Mouse (Mus musculus): ENCODE results near the gene Slc38a6. TPM values are rescaled to one million over a fixed set of nuclear protein-coding genes. Genes with fewer than 3 reads are reported as not detected.
A peak's percentile ranks its signal among the peaks of the same experiment; 100 is the strongest.

Gene Slc38a6
- polyA plus RNA-seq, 1 experiment from 2014 or later, result 8.3 TPM

DNA sequence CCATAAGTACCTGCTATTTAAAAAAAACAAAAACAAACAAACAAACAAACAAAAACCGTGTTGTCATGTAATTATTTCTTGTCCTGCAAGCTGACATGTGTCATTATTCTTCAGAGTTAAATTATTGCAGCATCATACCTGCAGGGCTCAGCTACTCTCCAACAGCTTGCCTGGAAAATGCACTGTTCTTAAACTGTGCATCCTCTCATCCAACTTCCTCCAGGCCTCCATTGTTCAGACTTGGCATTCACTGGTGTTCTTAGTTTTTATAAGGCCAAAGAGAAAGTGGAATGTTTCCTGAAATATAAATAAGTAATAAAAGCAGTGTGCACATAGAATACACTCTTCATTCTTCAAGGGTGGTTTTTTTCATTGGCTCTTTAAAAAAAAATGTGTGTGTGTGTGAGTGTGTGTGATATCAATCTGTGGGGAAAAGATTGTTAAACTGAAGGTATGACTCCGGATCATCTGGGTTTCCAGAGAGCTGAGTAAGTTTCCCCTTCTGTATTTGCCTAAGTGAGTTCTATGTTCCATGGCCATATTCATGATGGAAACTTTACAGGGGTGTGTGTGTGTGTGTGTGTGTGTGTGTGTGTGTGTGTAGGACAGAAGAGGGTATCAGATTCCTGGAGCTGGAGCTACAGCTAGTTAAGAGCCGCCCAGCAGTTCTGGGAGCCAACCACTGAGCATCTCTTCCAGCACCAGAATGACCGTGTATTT lies 42.0 kb downstream of the Slc38a6 start:
- 77% methylated on average over 4 of the region's 4 CpGs for WGBS
- Histone ChIP-seq H3K9me3 (replicated peaks; ENCODE audit: control insufficient read depth, low read length) (no peaks in the 10 kb centered on the region), H3K4me1 (ENCODE audit: control insufficient read depth, insufficient read depth, low read length) (no peaks in the 10 kb centered on the region), H3K4me2 (ENCODE audit: low read depth, low read length) (no peak overlapping the region), H3K4me3 (replicated peaks; ENCODE audit: low read length) (no peak overlapping the region), H3K27ac (ENCODE audit: low read length) (no peak overlapping the region), H3K36me3 (ENCODE audit: control insufficient read depth, insufficient read depth, low read length) (no peaks in the 10 kb centered on the region), H3K9ac (ENCODE audit: low read length) (no peak overlapping the region), H3K27me3 (ENCODE audit: control insufficient read depth, insufficient read depth, low read length) (no peaks in the 10 kb centered on the region)
- no peak for ATAC-seq (ENCODE audit: insufficient read depth, low FRiP score)

DNA sequence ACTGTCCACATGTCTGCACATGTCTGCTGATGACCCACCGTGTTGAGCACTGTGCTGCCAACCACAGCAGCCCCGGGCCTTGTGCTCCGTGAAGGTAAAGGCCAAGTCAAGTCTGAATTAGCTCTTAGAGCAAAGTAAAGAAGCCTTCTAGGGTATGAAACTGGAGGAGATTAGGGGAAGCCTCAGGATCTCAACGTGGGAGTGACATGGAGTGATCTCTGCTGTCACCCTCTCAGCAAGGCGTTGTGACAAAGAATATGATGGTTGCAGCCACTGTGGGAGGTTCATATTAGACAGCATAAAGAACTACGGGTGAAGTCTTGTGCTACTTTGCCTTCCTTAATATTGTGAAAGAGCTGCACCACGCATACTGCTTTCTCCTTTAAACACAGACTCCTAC lies 43.7 kb downstream of the Slc38a6 start:
- H3K9me3 ChIP-seq (replicated peaks; ENCODE audit: control insufficient read depth, low read length), result no peaks in the 10 kb centered on the region
- no peaks in the 10 kb centered on the region for H3K4me1 ChIP-seq (ENCODE audit: control insufficient read depth, insufficient read depth, low read length)
- 77% methylated on average over 7 of the region's 7 CpGs for WGBS
- no peak overlapping the region for H3K4me2 ChIP-seq (ENCODE audit: low read depth, low read length)
- no peak for ATAC-seq (ENCODE audit: insufficient read depth, low FRiP score)
- no peak overlapping the region for H3K27ac ChIP-seq (ENCODE audit: low read length)
- H3K9ac ChIP-seq (ENCODE audit: low read length), result no peak overlapping the region
- no peaks in the 10 kb centered on the region for H3K27me3 ChIP-seq (ENCODE audit: control insufficient read depth, insufficient read depth, low read length)
- no peak overlapping the region for H3K4me3 ChIP-seq (replicated peaks; ENCODE audit: low read length)
- no peaks in the 10 kb centered on the region for H3K36me3 ChIP-seq (ENCODE audit: control insufficient read depth, insufficient read depth, low read length)

DNA sequence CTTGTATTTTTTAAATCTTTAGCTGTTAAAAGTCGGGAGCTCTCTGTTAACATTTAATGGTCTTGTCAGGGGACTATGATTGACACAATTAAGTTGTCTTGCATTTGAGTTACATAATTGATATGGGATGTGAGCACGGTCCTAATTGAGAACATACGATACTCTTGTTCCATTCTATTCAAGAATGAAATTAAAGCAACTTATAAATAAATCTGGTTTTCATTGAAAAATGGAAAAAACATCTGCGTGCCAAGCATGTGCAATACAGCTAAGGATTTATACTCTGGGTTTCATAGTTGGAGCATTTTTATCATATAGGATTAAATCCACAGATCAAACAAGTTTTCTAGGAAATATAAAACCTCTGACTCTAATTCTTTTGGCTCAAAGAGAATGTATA lies 46.1 kb downstream of the Slc38a6 start:
- Histone ChIP-seq H3K27me3 (ENCODE audit: control insufficient read depth, insufficient read depth, low read length) (no peaks in the 10 kb centered on the region), H3K9me3 (replicated peaks; ENCODE audit: control insufficient read depth, low read length) (no peaks in the 10 kb centered on the region), H3K9ac (ENCODE audit: low read length) (no peak overlapping the region), H3K4me3 (replicated peaks; ENCODE audit: low read length) (no peak overlapping the region), H3K36me3 (ENCODE audit: control insufficient read depth, insufficient read depth, low read length) (no peaks in the 10 kb centered on the region), H3K4me1 (ENCODE audit: control insufficient read depth, insufficient read depth, low read length) (no peaks in the 10 kb centered on the region), H3K4me2 (ENCODE audit: low read depth, low read length) (no peak overlapping the region), H3K27ac (ENCODE audit: low read length) (no peak overlapping the region)
- WGBS, result 70% methylated on average over 4 of the region's 4 CpGs
- no peak for ATAC-seq (ENCODE audit: insufficient read depth, low FRiP score)

DNA sequence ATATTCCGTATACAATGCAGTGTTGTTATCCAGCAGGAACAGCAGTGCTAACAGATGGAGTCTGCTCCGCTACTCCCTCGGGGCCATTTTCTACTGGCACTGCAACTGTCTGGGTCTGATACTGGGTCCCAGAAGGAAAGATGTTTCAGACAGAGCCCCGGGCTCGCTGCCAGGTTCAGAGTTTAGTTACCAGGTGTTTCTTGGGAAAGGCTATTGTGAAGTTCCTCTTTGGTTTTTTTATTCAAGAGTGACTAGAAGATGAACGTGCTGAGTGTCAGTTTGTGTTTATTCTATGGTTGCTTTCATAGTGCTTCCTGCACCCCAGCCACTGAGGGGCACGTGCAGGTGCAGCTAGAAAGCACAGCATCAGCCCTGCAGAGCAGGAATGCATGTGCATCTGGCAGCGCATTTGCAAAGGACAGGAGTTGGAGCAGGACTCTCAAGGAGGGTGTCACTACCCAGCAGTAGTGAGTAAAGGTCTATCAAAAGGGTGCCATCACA lies 47.5 kb downstream of the Slc38a6 start:
- no peak overlapping the region for H3K9ac ChIP-seq (ENCODE audit: low read length)
- no peak overlapping the region for H3K4me2 ChIP-seq (ENCODE audit: low read depth, low read length)
- H3K4me1 ChIP-seq (ENCODE audit: control insufficient read depth, insufficient read depth, low read length), result no peaks in the 10 kb centered on the region
- H3K36me3 ChIP-seq (ENCODE audit: control insufficient read depth, insufficient read depth, low read length), result no peaks in the 10 kb centered on the region
- no peaks in the 10 kb centered on the region for H3K27me3 ChIP-seq (ENCODE audit: control insufficient read depth, insufficient read depth, low read length)
- no peak overlapping the region for H3K27ac ChIP-seq (ENCODE audit: low read length)
- WGBS, result 49% methylated on average over 8 of the region's 8 CpGs
- no peak overlapping the region for H3K4me3 ChIP-seq (replicated peaks; ENCODE audit: low read length)
- no peaks in the 10 kb centered on the region for H3K9me3 ChIP-seq (replicated peaks; ENCODE audit: control insufficient read depth, low read length)
- no peak for ATAC-seq (ENCODE audit: insufficient read depth, low FRiP score)

GRCm38 (mm10) chr12:73337127-73337526 lies 50.5 kb downstream of the Slc38a6 start:
- no peak for ATAC-seq (ENCODE audit: insufficient read depth, low FRiP score)
- H3K4me3 ChIP-seq (replicated peaks; ENCODE audit: low read length), result no peak overlapping the region
- H3K9ac ChIP-seq (ENCODE audit: low read length), result no peak overlapping the region
- 82% methylated on average over 7 of the region's 7 CpGs for WGBS
- no peaks in the 10 kb centered on the region for H3K27me3 ChIP-seq (ENCODE audit: control insufficient read depth, insufficient read depth, low read length)
- no peaks in the 10 kb centered on the region for H3K9me3 ChIP-seq (replicated peaks; ENCODE audit: control insufficient read depth, low read length)
- 0 out of 2 replicates have a peak, but pooled peaks cover 4% of the 10 kb centered on the region for H3K4me1 ChIP-seq (ENCODE audit: control insufficient read depth, insufficient read depth, low read length)
- no peaks in the 10 kb centered on the region for H3K36me3 ChIP-seq (ENCODE audit: control insufficient read depth, insufficient read depth, low read length)
- H3K4me2 ChIP-seq (ENCODE audit: low read depth, low read length), result no peak overlapping the region
- no peak overlapping the region for H3K27ac ChIP-seq (ENCODE audit: low read length)

- H3K9ac ChIP-seq (ENCODE audit: low read length), result no peak overlapping the region
- no peaks in the 10 kb centered on the region for H3K9me3 ChIP-seq (replicated peaks; ENCODE audit: control insufficient read depth, low read length)
- no peak overlapping the region for H3K4me3 ChIP-seq (replicated peaks; ENCODE audit: low read length)
- H3K4me1 ChIP-seq (ENCODE audit: control insufficient read depth, insufficient read depth, low read length), result 0 out of 2 replicates have a peak, but pooled peaks cover 4% of the 10 kb centered on the region
- H3K4me2 ChIP-seq (ENCODE audit: low read depth, low read length), result no peak overlapping the region; the same call in 1 of the 2 replicates
- no peaks in the 10 kb centered on the region for H3K36me3 ChIP-seq (ENCODE audit: control insufficient read depth, insufficient read depth, low read length)
- H3K27me3 ChIP-seq (ENCODE audit: control insufficient read depth, insufficient read depth, low read length), result no peaks in the 10 kb centered on the region
- 36% methylated on average over 8 of the region's 8 CpGs for WGBS
- no peak overlapping the region for H3K27ac ChIP-seq (ENCODE audit: low read length)
- ATAC-seq (ENCODE audit: insufficient read depth, low FRiP score), result no peak
Measured at GRCm38 (mm10) chr12:73340642-73341293, 54.2 kb downstream of the Slc38a6 start.

DNA sequence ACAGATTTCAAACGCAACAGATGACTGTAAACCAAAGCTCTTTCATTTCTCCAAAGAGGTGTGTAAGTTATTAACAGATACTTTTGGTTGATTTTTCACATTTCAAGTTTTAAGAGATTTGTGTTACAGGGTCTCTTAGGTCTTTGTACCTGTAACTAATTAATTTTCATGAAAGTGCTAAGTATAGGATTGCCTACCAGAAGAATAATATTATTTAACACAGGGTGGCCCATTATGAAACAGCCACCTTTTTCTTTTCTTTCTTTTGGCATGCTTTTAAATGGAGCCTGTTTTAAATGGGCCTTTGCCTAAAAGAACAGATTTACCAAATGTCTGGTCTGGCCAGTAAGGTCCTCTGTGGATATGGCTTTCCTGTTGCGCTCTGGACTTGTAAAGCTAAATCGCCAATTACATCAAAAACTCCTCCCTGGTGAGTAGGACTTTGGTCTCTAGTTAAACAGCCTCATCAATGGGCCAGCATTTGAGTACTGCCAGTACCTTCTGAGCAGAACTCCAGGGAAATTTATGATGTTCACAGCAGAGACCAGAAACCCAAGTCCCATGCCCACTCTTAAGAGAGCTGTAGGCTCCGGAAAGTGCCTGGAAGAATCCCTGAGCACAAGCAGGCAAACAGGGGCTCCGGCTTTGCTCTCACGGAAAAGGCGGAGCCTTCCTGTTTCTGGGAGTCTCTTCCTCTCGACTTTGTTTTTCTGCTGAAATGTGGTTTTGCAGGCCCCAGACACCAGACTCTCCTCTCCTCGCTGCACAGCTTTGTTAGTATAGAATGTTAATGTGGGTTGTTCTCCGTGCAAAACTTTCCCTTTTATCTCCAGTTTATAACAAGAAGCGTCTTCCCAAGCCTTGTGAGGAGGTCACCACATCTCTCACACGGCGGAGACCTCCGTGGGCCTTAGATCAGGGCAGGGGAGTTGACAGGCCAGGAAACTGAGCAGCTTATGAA lies 55.4 kb downstream of the Slc38a6 start:
- no peaks in the 10 kb centered on the region for H3K27me3 ChIP-seq (ENCODE audit: control insufficient read depth, insufficient read depth, low read length)
- H3K36me3 ChIP-seq (ENCODE audit: control insufficient read depth, insufficient read depth, low read length), result no peaks in the 10 kb centered on the region
- H3K9ac ChIP-seq (ENCODE audit: low read length), result no peak overlapping the region
- ATAC-seq (ENCODE audit: insufficient read depth, low FRiP score), result no peak
- 0 out of 2 replicates have a peak, but pooled peaks cover 4% of the 10 kb centered on the region for H3K4me1 ChIP-seq (ENCODE audit: control insufficient read depth, insufficient read depth, low read length)
- peak overlapping the region; percentile 80 for H3K27ac ChIP-seq (ENCODE audit: low read length)
- no peaks in the 10 kb centered on the region for H3K9me3 ChIP-seq (replicated peaks; ENCODE audit: control insufficient read depth, low read length)
- H3K4me3 ChIP-seq (replicated peaks; ENCODE audit: low read length), result no peak overlapping the region
- WGBS, result 60% methylated on average over 14 of the region's 14 CpGs
- H3K4me2 ChIP-seq (ENCODE audit: low read depth, low read length), result no peak overlapping the region

DNA sequence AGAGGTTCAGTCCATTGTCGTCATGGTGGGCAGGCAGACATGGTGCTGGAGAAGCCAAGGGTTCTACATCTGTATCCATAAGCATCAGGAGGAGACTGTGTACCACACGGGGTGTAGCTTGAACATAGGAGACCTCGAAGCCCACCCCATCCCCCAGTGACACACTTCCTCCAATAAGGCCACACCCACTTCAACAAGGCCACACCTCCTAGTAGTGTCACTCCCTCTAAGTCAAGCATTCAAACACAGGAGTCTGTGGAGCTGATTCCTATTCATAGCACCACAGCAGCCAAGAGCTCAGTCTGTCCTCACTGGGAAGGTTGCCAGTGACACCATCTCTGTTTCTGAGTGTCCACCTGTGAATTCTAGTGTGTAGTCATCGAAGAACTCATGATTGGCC lies 57.7 kb downstream of the Slc38a6 start:
- H3K4me2 ChIP-seq (ENCODE audit: low read depth, low read length), result no peak overlapping the region
- H3K36me3 ChIP-seq (ENCODE audit: control insufficient read depth, insufficient read depth, low read length), result no peaks in the 10 kb centered on the region
- ATAC-seq (ENCODE audit: insufficient read depth, low FRiP score), result no peak
- H3K27me3 ChIP-seq (ENCODE audit: control insufficient read depth, insufficient read depth, low read length), result no peaks in the 10 kb centered on the region
- H3K4me3 ChIP-seq (replicated peaks; ENCODE audit: low read length), result no peak overlapping the region
- H3K9ac ChIP-seq (ENCODE audit: low read length), result no peak overlapping the region
- WGBS, result 93% methylated on average over 4 of the region's 4 CpGs
- H3K27ac ChIP-seq (ENCODE audit: low read length), result no peak overlapping the region
- no peaks in the 10 kb centered on the region for H3K9me3 ChIP-seq (replicated peaks; ENCODE audit: control insufficient read depth, low read length)
- H3K4me1 ChIP-seq (ENCODE audit: control insufficient read depth, insufficient read depth, low read length), result 0 out of 2 replicates have a peak, but pooled peaks cover 4% of the 10 kb centered on the region

Measured in stomach, embryonic 16.5 days (tissue).